15 mouse cellular contexts compared by ENCODE assay signal in the genomic region with DNA sequence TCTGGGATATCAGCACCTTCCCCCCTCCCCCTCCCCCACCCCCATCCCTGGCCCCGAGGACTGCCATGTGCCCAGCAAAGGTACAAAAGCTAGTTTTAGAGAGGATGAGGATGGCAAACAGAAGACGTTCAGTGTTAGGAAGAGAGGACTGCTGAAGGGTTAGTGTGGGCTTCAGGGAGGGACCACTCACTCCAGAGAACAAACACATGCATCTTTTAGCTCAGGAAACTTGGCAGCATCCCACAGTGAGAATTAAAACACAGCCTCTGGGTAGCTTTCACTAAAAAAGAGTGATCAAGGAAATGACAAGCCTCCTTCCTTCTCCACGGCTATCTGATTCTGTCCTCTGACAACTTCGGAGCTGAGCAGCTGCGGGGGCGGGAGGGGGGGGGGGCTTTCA. TPM values are rescaled to one million over a fixed set of nuclear protein-coding genes. Genes with fewer than 3 reads are reported as not detected.
"Had no signal": no experiment of that assay in that cellular context is flagged by ENCODE, and none has a peak within 500 bp of the region (broad histone marks: within the 10 kb centered on the region; RNA-seq: fewer than 3 reads in every experiment).

No protein-coding gene starts in this region.

- H3K4me3 ChIP-seq: layer of hippocampus, adult 2 months; limb, embryonic 10.5 days; liver, embryonic 15.5 days; midbrain, embryonic 12.5 days; neural tube, embryonic 12.5 days had no signal

- H3K27me3 ChIP-seq: liver, embryonic 15.5 days; neural tube, embryonic 12.5 days had no signal

- H3K4me1 ChIP-seq: liver, embryonic 15.5 days; midbrain, embryonic 12.5 days; neural tube, embryonic 12.5 days had no signal

- DNase-seq: kidney, adult 9 months; kidney, postnatal 36 days; lung, adult 2 months; lung, postnatal 10 days; thymus, adult 18-20 months; thymus, postnatal 14 days had no signal

- H3K9ac ChIP-seq: liver, embryonic 15.5 days; midbrain, embryonic 12.5 days; neural tube, embryonic 12.5 days had no signal

- H3K27ac ChIP-seq: kidney, postnatal 0 days; layer of hippocampus, adult 2 months; limb, embryonic 10.5 days; liver, embryonic 15.5 days; macrophage; midbrain, embryonic 12.5 days; neural tube, embryonic 12.5 days; stomach, postnatal 0 days had no signal

- H3K36me3 ChIP-seq: limb, embryonic 10.5 days; liver, embryonic 15.5 days; midbrain, embryonic 12.5 days; neural tube, embryonic 12.5 days had no signal

- H3K4me2 ChIP-seq: liver, embryonic 11.5 days; liver, embryonic 15.5 days; midbrain, embryonic 12.5 days; neural tube, embryonic 12.5 days had no signal

- H3K9me3 ChIP-seq: limb, embryonic 10.5 days; liver, embryonic 15.5 days; midbrain, embryonic 12.5 days; neural tube, embryonic 12.5 days had no signal

RNA-seq across cellular contexts. Expression of a gene that starts 20.7 kb away (rescaled TPM):
- polyA plus RNA-seq: macrophage had no signal
